Mouse (Mus musculus) kidney, postnatal 0 days (tissue): Measurements from ENCODE around the gene Tssk1. TPM values are rescaled to one million over a fixed set of nuclear protein-coding genes. Genes with fewer than 3 reads are reported as not detected.

Experiments used
- ATAC-seq: fragments of 200-750 bp; cut with Nextera tagmentation; replicated peaks from 2 replicates; pipeline ENCODE4 v1.8.0; 2017; ENCODE audit warnings: low read depth, moderate number of reproducible peaks, moderate TSS enrichment, moderate library complexity; ENCODE audit not compliant: low FRiP score
- DNase-seq: peaks from one replicate; pipeline ENCODE4 v3.0.0-alpha.2; 2016; ENCODE audit warnings: low spot score
- H3K27ac ChIP-seq: fragments of 300-500 bp; sonication (generic); 2 replicates; pipeline ENCODE4 v1.5.1; 2014; ENCODE audit warnings: mild to moderate bottlenecking
- H3K27me3 ChIP-seq: fragments of 300-500 bp; sonication (generic); 2 replicates; pipeline ENCODE4 v1.6.1; 2014; ENCODE audit warnings: low read length, mixed read lengths; ENCODE audit not compliant: insufficient read depth
- H3K36me3 ChIP-seq: fragments of 300-500 bp; sonication (generic); 2 replicates; pipeline ENCODE4 v1.6.1; 2014; ENCODE audit warnings: low read length, mixed read lengths; ENCODE audit not compliant: insufficient read depth
- H3K4me1 ChIP-seq: fragments of 300-500 bp; sonication (generic); replicated peaks from 2 replicates; pipeline ENCODE4 v1.6.1; 2014; ENCODE audit warnings: antibody characterized with exemption, low read length, mixed read lengths; ENCODE audit not compliant: insufficient read depth
- H3K4me2 ChIP-seq: fragments of 300-500 bp; sonication (generic); 2 replicates; pipeline ENCODE4 v1.6.1; 2014; ENCODE audit warnings: mild to moderate bottlenecking, low read length, moderate library complexity, mixed read lengths
- H3K4me3 ChIP-seq: fragments of 300-500 bp; sonication (generic); replicated peaks from 2 replicates; pipeline ENCODE4 v1.5.1; 2014; ENCODE audit warnings: low read depth, low read length
- H3K9ac ChIP-seq: fragments of 300-500 bp; sonication (generic); 2 replicates; pipeline ENCODE4 v1.6.1; 2014; ENCODE audit warnings: low read depth, low read length
- H3K9me3 ChIP-seq: fragments of 300-500 bp; sonication (generic); replicated peaks from 2 replicates; pipeline ENCODE4 v1.6.1; 2016; ENCODE audit warnings: low read length, inconsistent platforms, mixed read lengths
- CTCF ChIP-seq: IDR thresholded peaks from 2 replicates; pipeline ENCODE4 v1.5.1; 2016; ENCODE audit warnings: antibody characterized with exemption, low read depth, mild to moderate bottlenecking, moderate library complexity
- WGBS: fragments of 180-500 bp; shearing (Covaris S2); extraction: QIAGEN DNeasy Blood & Tissue Kit; methylation state at CpG from one replicate; pipeline ENCODE4 v1.1.7; 2014; 5-methylcytosine and 5-hydroxymethylcytosine counted together
- polyA plus RNA-seq: library from polyadenylated mRNA; unstranded; fragments of >200 nt; fragmentation: Nextera tagmentation; extraction: Ambion mirVana; gene quantifications from 2 replicates; pipeline ENCODE4 v1.2.1, GENCODE M21; 2015

The Tssk1 gene
- polyA plus RNA-seq, 1 experiment from 2014 or later, result 0.05 TPM

- H3K36me3 ChIP-seq, result no peaks in the 10 kb centered on the region
- peak within 1 kb of the TSS; percentile 36 for H3K4me3 ChIP-seq
- H3K4me2 ChIP-seq, result peak within 1 kb of the TSS; percentile 62
- peaks cover 54% of the 10 kb centered on the region for H3K27me3 ChIP-seq
- H3K4me1 ChIP-seq, result peaks cover 11% of the 10 kb centered on the region
- under 1% methylated on average over 96 of the region's 106 CpGs for WGBS
- DNase-seq (no peak), ATAC-seq (peak; percentile 18; the same call in 1 of the 2 replicates)
- H3K9ac ChIP-seq, result 0 out of 2 replicates have a peak within 1 kb of the TSS, but pooled peaks have one; percentile 35
- H3K27ac ChIP-seq, result no peak within 1 kb of the TSS
- TF ChIP-seq CTCF, result no peak
- no peaks in the 10 kb centered on the region for H3K9me3 ChIP-seq
These were observed 20.6 kb downstream of the Tssk1 start, which contains the start of gene Gsc2 for GRCm38 (mm10) chr16:17914307-17915249. TSS of gene Gsc2 (minus strand) at chr16:17915059.

GRCm38 (mm10) chr16:17920586-17920985 is 26.6 kb downstream of the Tssk1 start:
- WGBS, result 13% methylated on average over 20 of the region's 20 CpGs
- Histone ChIP-seq H3K27me3 (peaks cover 26% of the 10 kb centered on the region), H3K4me1 (peaks cover 16% of the 10 kb centered on the region; the same call in 1 of the 2 replicates), H3K36me3 (0 out of 2 replicates have a peak, but pooled peaks cover 6% of the 10 kb centered on the region), H3K27ac (no peak overlapping the region), H3K9me3 (no peaks in the 10 kb centered on the region), H3K4me2 (peak overlapping the region; percentile 83; the same call in 1 of the 2 replicates), H3K4me3 (no peak overlapping the region), H3K9ac (peak overlapping the region; percentile 52; the same call in 1 of the 2 replicates)
- ATAC-seq (no peak), DNase-seq (no peak)
- no peak for TF ChIP-seq CTCF

- Histone ChIP-seq H3K27ac (peak overlapping the region; percentile 81), H3K4me3 (peak overlapping the region; percentile 61), H3K27me3 (peaks cover 17% of the 10 kb centered on the region), H3K9ac (peak overlapping the region; percentile 73), H3K36me3 (0 out of 2 replicates have a peak, but pooled peaks cover 6% of the 10 kb centered on the region), H3K9me3 (no peaks in the 10 kb centered on the region), H3K4me2 (peak overlapping the region; percentile 83), H3K4me1 (peaks cover 16% of the 10 kb centered on the region; the same call in 1 of the 2 replicates)
- ATAC-seq (peak; percentile 98), DNase-seq (peak; percentile 99)
- TF ChIP-seq CTCF, result peak; percentile 64
- whole genome bisulfite sequencing, result 2% methylated on average over 47 of the region's 47 CpGs
These were observed 27.5 kb downstream of the Tssk1 start for GRCm38 (mm10) chr16:17921325-17922162.

GRCm38 (mm10) chr16:17922163-17922538 is 28.1 kb downstream of the Tssk1 start:
- WGBS, result under 1% methylated on average over 14 of the region's 14 CpGs
- Histone ChIP-seq H3K36me3 (0 out of 2 replicates have a peak, but pooled peaks cover 6% of the 10 kb centered on the region), H3K9me3 (no peaks in the 10 kb centered on the region), H3K9ac (peak overlapping the region; percentile 73), H3K4me2 (peak overlapping the region; percentile 69), H3K4me1 (peaks cover 16% of the 10 kb centered on the region; the same call in 1 of the 2 replicates), H3K27me3 (peaks cover 12% of the 10 kb centered on the region), H3K4me3 (peak overlapping the region; percentile 61), H3K27ac (peak overlapping the region; percentile 81)
- DNase-seq, result no peak
- no peak for TF ChIP-seq CTCF
- no peak for ATAC-seq

GRCm38 (mm10) chr16:17927351-17928082 is 33.5 kb downstream of the Tssk1 start:
- Histone ChIP-seq H3K4me2 (peak overlapping the region; percentile 98), H3K9me3 (no peaks in the 10 kb centered on the region), H3K36me3 (0 out of 2 replicates have a peak, but pooled peaks cover 6% of the 10 kb centered on the region), H3K27me3 (no peaks in the 10 kb centered on the region), H3K9ac (peak overlapping the region; percentile 85), H3K27ac (peak overlapping the region; percentile 94), H3K4me3 (peak overlapping the region; percentile 78), H3K4me1 (peaks cover 2% of the 10 kb centered on the region; the same call in 1 of the 2 replicates)
- DNase-seq (peak; percentile 28), ATAC-seq (peak; percentile 31)
- WGBS, result under 1% methylated on average over 72 of the region's 72 CpGs
- TF ChIP-seq CTCF, result no peak
